Mouse (Mus musculus): ENCODE data around the gene Vmn2r7. TPM values are rescaled to one million over a fixed set of nuclear protein-coding genes. Genes with fewer than 3 reads are reported as not detected.
"Not testable (repeated sequence)": the region's sequence is repeated elsewhere in the genome, so short reads cannot be mapped to it uniquely, and the experiment has no call there.

The Vmn2r7 gene
- not detected in 2 replicates for polyA plus RNA-seq (2015; fragmentation: Nextera tagmentation; extraction: Ambion mirVana)

- H3K9me3 ChIP-seq (replicated peaks); H3K27ac ChIP-seq (replicated peaks); H3K4me2 ChIP-seq; H3K36me3 ChIP-seq; H3K9ac ChIP-seq (replicated peaks); H3K4me3 ChIP-seq (replicated peaks); H3K27me3 ChIP-seq (replicated peaks); ATAC-seq (ENCODE audit: low FRiP score); H3K4me1 ChIP-seq: not testable (repeated sequence)
- 88% methylated on average over 3 of the region's 3 CpGs for WGBS
Observed at GRCm38 (mm10) chr3:64844665-64845064, at the start of gene Vmn2r7. TSS of gene Vmn2r7 (minus strand) at chr3:64844765.

GRCm38 (mm10) chr3:64889725-64890124 is 45.2 kb upstream of the Vmn2r7 start:
- no peak for ATAC-seq (ENCODE audit: low FRiP score)
- WGBS, result 60% methylated on average over 1 of the region's 1 CpGs
- H3K9me3 ChIP-seq (replicated peaks), result no peaks in the 10 kb centered on the region
- H3K9ac ChIP-seq (replicated peaks), result no peak overlapping the region
- no peaks in the 10 kb centered on the region for H3K36me3 ChIP-seq
- no peak overlapping the region for H3K27ac ChIP-seq (replicated peaks)
- no peak overlapping the region for H3K4me2 ChIP-seq
- H3K4me3 ChIP-seq (replicated peaks), result no peak overlapping the region
- no peaks in the 10 kb centered on the region for H3K4me1 ChIP-seq
- H3K27me3 ChIP-seq (replicated peaks), result no peaks in the 10 kb centered on the region

DNA sequence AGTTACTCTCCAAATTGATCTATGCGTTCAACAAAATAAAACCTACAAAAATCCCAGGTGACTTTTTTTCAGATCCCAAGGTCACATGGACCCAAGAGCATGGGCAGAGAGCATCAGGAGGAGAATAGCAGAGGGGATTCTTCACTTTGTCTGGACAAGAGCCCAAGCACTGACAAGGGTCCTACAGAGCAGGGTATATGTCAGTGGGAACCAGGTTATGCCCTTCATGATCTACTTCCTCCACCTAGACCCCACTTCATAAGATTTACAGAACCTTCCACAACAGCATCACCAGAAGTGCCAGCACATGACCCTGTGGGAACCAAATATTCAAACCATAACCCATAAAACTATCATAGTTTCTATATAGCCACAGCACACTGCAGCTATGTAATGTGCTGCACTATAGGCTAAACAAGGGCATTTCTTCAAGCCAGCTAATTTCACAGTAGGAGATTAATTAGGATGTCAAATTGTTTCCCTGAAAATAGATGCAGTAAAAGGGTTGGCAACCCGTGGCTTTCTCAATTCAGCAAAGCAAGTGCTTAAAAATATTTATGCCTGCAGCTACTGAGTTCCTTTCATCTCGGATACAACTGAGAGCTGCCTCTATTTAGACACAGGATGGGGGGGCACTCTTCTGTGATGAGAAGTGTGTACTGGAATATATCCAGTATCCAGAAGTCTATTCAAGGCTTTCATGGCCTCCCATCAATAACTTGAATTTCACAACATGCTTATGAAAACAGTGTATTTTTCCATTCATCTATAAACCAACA is 33.8 kb upstream of the Vmn2r7 start:
- H3K36me3 ChIP-seq, result no peaks in the 10 kb centered on the region
- H3K27me3 ChIP-seq (replicated peaks), result no peaks in the 10 kb centered on the region
- ATAC-seq (ENCODE audit: low FRiP score), result peak; percentile 73
- no peak overlapping the region for H3K4me3 ChIP-seq (replicated peaks)
- H3K4me1 ChIP-seq, result no peaks in the 10 kb centered on the region
- H3K4me2 ChIP-seq, result no peak overlapping the region
- H3K27ac ChIP-seq (replicated peaks), result no peak overlapping the region
- no peaks in the 10 kb centered on the region for H3K9me3 ChIP-seq (replicated peaks)
- H3K9ac ChIP-seq (replicated peaks), result no peak overlapping the region
- WGBS, result 43% methylated on average over 3 of the region's 3 CpGs

DNA sequence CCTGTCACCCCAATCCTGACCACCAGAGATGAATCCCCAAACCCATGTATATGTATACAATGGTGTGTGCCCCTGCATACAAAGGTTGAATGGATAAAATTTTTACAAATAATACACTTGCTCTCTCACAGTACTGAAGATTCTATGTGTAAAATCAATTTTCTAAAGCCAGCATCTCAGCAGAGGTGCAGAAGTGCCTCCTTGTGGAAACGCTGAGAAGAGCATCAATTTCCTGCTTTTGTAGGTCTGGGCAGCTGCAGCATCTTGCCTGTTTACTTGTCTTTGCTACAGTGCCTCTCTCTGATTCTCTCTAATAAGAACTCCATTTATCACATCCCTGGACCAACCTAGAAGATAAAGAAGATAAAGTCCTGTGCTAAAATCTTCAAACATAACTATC is 32.1 kb upstream of the Vmn2r7 start:
- Histone ChIP-seq H3K27ac (replicated peaks) (no peak overlapping the region), H3K9ac (replicated peaks) (no peak overlapping the region), H3K27me3 (replicated peaks) (no peaks in the 10 kb centered on the region), H3K9me3 (replicated peaks) (no peaks in the 10 kb centered on the region), H3K4me1 (no peaks in the 10 kb centered on the region), H3K4me2 (no peak overlapping the region), H3K36me3 (no peaks in the 10 kb centered on the region), H3K4me3 (replicated peaks) (no peak overlapping the region)
- no peak for ATAC-seq (ENCODE audit: low FRiP score)
- 55% methylated on average over 1 of the region's 1 CpGs for WGBS

DNA sequence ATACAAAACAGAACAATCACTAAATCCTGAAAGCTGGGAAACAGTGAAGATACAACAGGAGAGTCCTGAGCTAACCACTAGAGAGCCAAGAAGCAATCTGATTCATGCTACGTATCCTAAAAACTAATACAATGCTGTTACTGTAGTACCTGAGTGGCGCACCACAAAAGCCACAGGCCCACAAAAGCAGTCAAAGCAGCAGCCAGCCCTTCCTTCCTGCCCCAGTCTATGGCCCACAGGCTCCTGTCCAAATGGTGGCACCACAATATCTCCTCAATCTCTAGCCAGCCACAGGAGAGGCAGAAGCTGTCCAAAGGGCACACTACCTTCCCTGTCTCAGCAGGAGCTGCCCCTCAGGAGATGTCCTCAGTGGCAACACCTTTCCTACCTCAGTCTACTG is 1.7 kb downstream of the Vmn2r7 start:
- no peak overlapping the region for H3K27ac ChIP-seq (replicated peaks)
- no peak for ATAC-seq (ENCODE audit: low FRiP score)
- WGBS, result 87% methylated on average over 2 of the region's 2 CpGs
- H3K36me3 ChIP-seq, result no peaks in the 10 kb centered on the region
- no peak overlapping the region for H3K4me3 ChIP-seq (replicated peaks)
- no peak overlapping the region for H3K9ac ChIP-seq (replicated peaks)
- no peaks in the 10 kb centered on the region for H3K9me3 ChIP-seq (replicated peaks)
- no peaks in the 10 kb centered on the region for H3K27me3 ChIP-seq (replicated peaks)
- H3K4me2 ChIP-seq, result no peak overlapping the region
- no peaks in the 10 kb centered on the region for H3K4me1 ChIP-seq

DNA sequence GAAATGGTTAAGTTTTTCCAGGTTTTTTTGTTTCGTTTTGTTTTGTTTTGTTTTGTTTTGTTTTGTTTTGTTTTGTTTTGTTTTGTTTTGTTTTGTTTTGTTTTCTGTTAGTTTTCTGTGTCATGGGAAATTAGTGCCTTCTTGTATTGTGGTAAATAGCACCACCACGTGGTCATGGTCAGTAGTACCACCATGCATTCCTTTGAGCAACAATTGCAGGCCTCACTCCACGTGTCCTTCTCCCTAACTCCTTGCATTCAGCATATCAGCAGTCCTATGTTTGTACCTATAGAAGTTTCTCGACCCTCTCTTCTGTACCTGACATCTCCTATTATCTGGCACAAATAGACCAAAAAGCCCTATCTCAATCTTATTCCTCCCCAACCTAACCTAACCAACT is 2.3 kb downstream of the Vmn2r7 start:
- H3K27me3 ChIP-seq (replicated peaks), result no peaks in the 10 kb centered on the region
- no peak for ATAC-seq (ENCODE audit: low FRiP score)
- no peak overlapping the region for H3K9ac ChIP-seq (replicated peaks)
- no peaks in the 10 kb centered on the region for H3K9me3 ChIP-seq (replicated peaks)
- no peak overlapping the region for H3K4me2 ChIP-seq
- no peaks in the 10 kb centered on the region for H3K36me3 ChIP-seq
- no peaks in the 10 kb centered on the region for H3K4me1 ChIP-seq
- H3K27ac ChIP-seq (replicated peaks), result no peak overlapping the region
- 14% methylated on average over 4 of the region's 4 CpGs for WGBS
- no peak overlapping the region for H3K4me3 ChIP-seq (replicated peaks)

GRCm38 (mm10) chr3:64831134-64831533 is 13.4 kb downstream of the Vmn2r7 start:
- H3K27me3 ChIP-seq (replicated peaks), result no peaks in the 10 kb centered on the region
- H3K27ac ChIP-seq (replicated peaks), result no peak overlapping the region
- H3K9me3 ChIP-seq (replicated peaks), result no peaks in the 10 kb centered on the region
- no peak overlapping the region for H3K4me2 ChIP-seq
- no peaks in the 10 kb centered on the region for H3K36me3 ChIP-seq
- H3K9ac ChIP-seq (replicated peaks), result no peak overlapping the region
- 0 out of 2 replicates have a peak, but pooled peaks cover 4% of the 10 kb centered on the region for H3K4me1 ChIP-seq
- 24% methylated on average over 1 of the region's 1 CpGs for WGBS
- no peak overlapping the region for H3K4me3 ChIP-seq (replicated peaks)
- ATAC-seq (ENCODE audit: low FRiP score), result no peak

DNA sequence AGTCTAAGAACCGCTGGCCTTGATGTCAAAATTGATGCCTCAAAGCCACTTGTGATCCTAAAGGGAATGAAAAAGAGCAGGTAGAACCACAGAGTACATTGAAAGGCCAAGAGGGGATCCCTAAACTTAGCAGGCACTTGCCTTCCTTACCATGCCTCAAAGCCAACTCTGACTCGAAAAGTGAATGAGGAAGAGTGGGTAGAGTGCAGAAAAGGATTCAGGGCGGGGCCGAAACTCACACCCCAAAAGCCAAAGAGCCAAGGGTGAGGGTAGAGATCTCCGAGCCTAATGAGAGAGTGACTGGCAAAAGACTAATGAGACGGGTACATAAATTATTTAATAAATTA is 53.3 kb downstream of the Vmn2r7 start:
- no peaks in the 10 kb centered on the region for H3K4me1 ChIP-seq
- WGBS, result 54% methylated on average over 6 of the region's 6 CpGs
- H3K4me3 ChIP-seq (replicated peaks), result no peak overlapping the region
- no peaks in the 10 kb centered on the region for H3K9me3 ChIP-seq (replicated peaks)
- H3K27me3 ChIP-seq (replicated peaks), result 0 out of 2 replicates have a peak, but pooled peaks cover 3% of the 10 kb centered on the region
- H3K27ac ChIP-seq (replicated peaks), result no peak overlapping the region
- ATAC-seq (ENCODE audit: low FRiP score), result peak; percentile 65
- no peak overlapping the region for H3K9ac ChIP-seq (replicated peaks)
- no peaks in the 10 kb centered on the region for H3K36me3 ChIP-seq
- no peak overlapping the region for H3K4me2 ChIP-seq

GRCm38 (mm10) chr3:64790509-64791244 is 53.9 kb downstream of the Vmn2r7 start:
- Histone ChIP-seq H3K27ac (replicated peaks) (no peak overlapping the region), H3K27me3 (replicated peaks) (0 out of 2 replicates have a peak, but pooled peaks cover 3% of the 10 kb centered on the region), H3K4me2 (no peak overlapping the region), H3K9ac (replicated peaks) (no peak overlapping the region), H3K4me1 (no peaks in the 10 kb centered on the region), H3K36me3 (no peaks in the 10 kb centered on the region), H3K9me3 (replicated peaks) (no peaks in the 10 kb centered on the region), H3K4me3 (replicated peaks) (no peak overlapping the region)
- 53% methylated on average over 10 of the region's 10 CpGs for WGBS
- peak; percentile 85 for ATAC-seq (ENCODE audit: low FRiP score)

GRCm38 (mm10) chr3:64782901-64783300 is 61.7 kb downstream of the Vmn2r7 start:
- Histone ChIP-seq H3K36me3 (no peaks in the 10 kb centered on the region), H3K27ac (replicated peaks) (no peak overlapping the region), H3K4me3 (replicated peaks) (no peak overlapping the region), H3K9me3 (replicated peaks) (no peaks in the 10 kb centered on the region), H3K9ac (replicated peaks) (no peak overlapping the region), H3K4me1 (no peaks in the 10 kb centered on the region), H3K27me3 (replicated peaks) (no peaks in the 10 kb centered on the region), H3K4me2 (no peak overlapping the region)
- no peak for ATAC-seq (ENCODE audit: low FRiP score)
- WGBS, result 91% methylated on average over 1 of the region's 1 CpGs

DNA sequence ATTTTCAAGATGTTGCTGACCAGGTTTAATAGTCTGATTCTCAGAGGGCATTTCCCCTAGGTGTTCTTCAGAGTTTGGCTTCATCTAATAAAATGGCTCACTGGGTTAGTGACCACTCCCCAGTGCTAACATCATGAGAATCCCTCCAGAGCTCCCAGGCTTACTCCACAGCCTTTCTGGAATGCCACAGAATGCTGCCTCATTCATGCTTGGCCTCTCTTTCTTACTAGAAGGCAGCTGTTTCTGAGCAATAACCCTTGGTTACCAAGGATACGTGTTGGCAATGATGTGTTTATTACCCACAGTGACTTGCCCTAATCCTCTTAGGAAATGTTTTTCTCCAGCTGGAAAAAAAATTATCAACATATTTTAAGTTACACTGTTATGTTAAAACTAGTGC is 72.4 kb downstream of the Vmn2r7 start:
- ATAC-seq (ENCODE audit: low FRiP score), result no peak
- H3K36me3 ChIP-seq, result no peaks in the 10 kb centered on the region
- no peaks in the 10 kb centered on the region for H3K9me3 ChIP-seq (replicated peaks)
- no peak overlapping the region for H3K4me2 ChIP-seq
- H3K4me3 ChIP-seq (replicated peaks), result no peak overlapping the region
- no peak overlapping the region for H3K27ac ChIP-seq (replicated peaks)
- H3K4me1 ChIP-seq, result no peaks in the 10 kb centered on the region
- 41% methylated on average over 1 of the region's 1 CpGs for WGBS
- H3K27me3 ChIP-seq (replicated peaks), result no peaks in the 10 kb centered on the region
- no peak overlapping the region for H3K9ac ChIP-seq (replicated peaks)

DNA sequence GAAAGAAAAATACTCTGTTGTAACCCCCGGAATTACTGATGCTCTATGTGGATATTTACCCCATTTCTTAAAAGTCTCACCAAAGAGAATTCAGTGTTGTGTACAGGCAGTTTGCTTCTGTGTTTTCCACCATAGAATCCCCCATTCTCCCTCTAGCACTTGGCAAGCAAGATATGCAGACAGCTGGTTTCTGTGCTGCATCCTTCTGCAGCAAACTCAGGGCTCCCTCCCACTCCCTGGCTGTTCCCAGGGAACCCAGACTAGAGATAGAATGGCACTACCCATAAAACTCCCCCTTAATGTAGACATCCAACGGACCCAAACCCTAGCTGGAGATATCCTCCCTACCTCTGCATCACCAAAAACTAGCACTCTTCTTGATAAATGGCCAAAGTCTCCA is 88.4 kb downstream of the Vmn2r7 start:
- 71% methylated on average over 2 of the region's 2 CpGs for WGBS
- 0 out of 2 replicates have a peak, but pooled peaks cover 3% of the 10 kb centered on the region for H3K9me3 ChIP-seq (replicated peaks)

More for the DNA sequence above, 88.4 kb downstream of the Vmn2r7 start:
- Histone ChIP-seq H3K4me3 (replicated peaks) (no peak overlapping the region), H3K4me1 (no peaks in the 10 kb centered on the region), H3K27me3 (replicated peaks) (no peaks in the 10 kb centered on the region), H3K36me3 (no peaks in the 10 kb centered on the region), H3K4me2 (no peak overlapping the region), H3K27ac (replicated peaks) (no peak overlapping the region), H3K9ac (replicated peaks) (no peak overlapping the region)
- no peak for ATAC-seq (ENCODE audit: low FRiP score)
